Mouse (Mus musculus): ENCODE measurements around the gene Sf3a3.

DNA sequence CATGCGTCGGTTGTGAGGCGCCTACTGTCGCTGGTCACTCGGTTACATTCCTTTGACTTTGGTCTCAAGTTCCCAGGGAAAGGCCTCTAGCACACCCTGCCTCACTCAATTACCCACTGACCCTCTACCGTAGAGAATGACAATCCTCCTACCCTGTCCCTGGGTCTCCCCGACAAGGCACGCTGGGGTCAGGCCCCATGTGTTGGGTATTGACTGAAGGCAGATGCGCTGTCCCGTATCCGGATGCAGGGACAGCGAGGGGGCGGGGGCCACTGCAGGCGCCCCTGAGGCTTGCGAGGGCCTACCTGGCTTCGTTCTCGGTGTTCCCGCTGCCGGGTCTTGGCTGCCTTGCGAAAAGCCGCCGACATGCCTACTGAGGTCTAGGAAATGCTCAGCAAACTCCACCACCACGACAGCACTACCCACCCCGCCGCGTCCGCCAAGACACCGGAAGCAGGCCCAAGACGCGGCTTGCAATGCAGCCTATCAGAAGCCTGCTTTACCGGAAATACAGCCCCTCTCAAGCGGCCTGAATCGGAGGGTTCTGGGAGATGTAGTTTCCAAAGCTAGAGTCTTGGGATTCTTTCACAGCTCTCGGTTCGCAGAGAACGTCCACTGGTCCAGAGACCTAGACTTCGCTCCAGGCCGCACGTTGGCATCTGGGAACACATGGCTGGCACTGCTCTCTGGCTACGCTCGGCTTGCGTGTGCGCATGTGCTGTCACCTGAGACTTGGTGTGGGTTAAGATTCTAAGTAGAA lies 21.3 kb upstream of the Sf3a3 start, which contains the start of gene Utp11:
- TF ChIP-seq CTCF (IDR thresholded peaks at IDR 0.05; ENCODE audit: extremely low read depth, insufficient read depth, low read length) (no peak), POLR2A (IDR thresholded peaks at IDR 0.05; ENCODE audit: extremely low read depth, insufficient read depth, low read length) (peak; percentile 64; the same call in 1 of the 2 replicates)
